Mouse (Mus musculus): Measurements from ENCODE around the gene Ccdc157.

DNA sequence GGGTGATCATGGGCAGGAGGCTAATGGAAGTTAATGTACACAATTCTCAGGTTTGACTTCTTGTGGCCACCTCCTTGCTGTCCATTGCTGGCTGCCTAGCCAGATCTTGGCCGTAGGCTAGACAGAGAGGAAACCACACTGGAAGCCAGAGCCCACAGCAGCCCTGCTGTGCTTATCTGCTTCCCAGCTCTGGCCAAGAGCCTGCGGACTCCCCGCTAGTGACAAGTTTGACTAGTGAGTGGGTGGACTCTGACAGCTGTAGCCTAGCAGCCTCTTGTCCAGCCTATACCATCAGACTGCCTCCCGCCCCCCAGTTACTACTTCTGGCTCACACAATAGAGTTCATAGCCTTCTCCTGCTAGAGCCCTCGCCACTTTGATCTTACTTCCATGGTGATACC lies 40.5 kb downstream of the Ccdc157 start:
- TF ChIP-seq CTCF (IDR thresholded peaks at IDR 0.05; ENCODE audit: low read depth), result no peak
- no peak for TF ChIP-seq EP300 (IDR thresholded peaks at IDR 0.05; ENCODE audit: low read depth)
